Mouse (Mus musculus) limb, embryonic 12.5 days (tissue): Measurements from ENCODE around the gene Pcna. TPM values are rescaled to one million over a fixed set of nuclear protein-coding genes. Genes with fewer than 3 reads are reported as not detected.
"Not testable (repeated sequence)": the region's sequence is repeated elsewhere in the genome, so short reads cannot be mapped to it uniquely, and the experiment has no call there.

Experiments used
- ATAC-seq: fragments of 200-750 bp; cut with Nextera tagmentation; 2 replicates; pipeline ENCODE4 v1.8.0; 2017; ENCODE audit warnings: low read depth, moderate TSS enrichment; ENCODE audit not compliant: insufficient number of reproducible peaks, insufficient read depth, low FRiP score, low TSS enrichment
- H3K27ac ChIP-seq: fragments of 300-500 bp; sonication (generic); 2 replicates; pipeline ENCODE4 v1.5.1; 2016; ENCODE audit warnings: mild to moderate bottlenecking, moderate library complexity
- H3K27me3 ChIP-seq: fragments of 300-500 bp; sonication (generic); 2 replicates; pipeline ENCODE4 v1.6.1; 2016; ENCODE audit warnings: mild to moderate bottlenecking, moderate library complexity
- H3K36me3 ChIP-seq: fragments of 300-500 bp; sonication (generic); 2 replicates; pipeline ENCODE4 v1.6.1; 2016; ENCODE audit warnings: mild to moderate bottlenecking, moderate library complexity
- H3K4me1 ChIP-seq: fragments of 300-500 bp; sonication (generic); replicated peaks from 2 replicates; pipeline ENCODE4 v1.6.1; 2016
- H3K4me2 ChIP-seq: fragments of 300-500 bp; sonication (generic); 2 replicates; pipeline ENCODE4 v1.6.1; 2016; ENCODE audit warnings: mild to moderate bottlenecking, moderate library complexity
- H3K4me3 ChIP-seq: fragments of 300-500 bp; sonication (generic); replicated peaks from 2 replicates; pipeline ENCODE4 v1.5.1; 2016; ENCODE audit warnings: mild to moderate bottlenecking
- H3K9ac ChIP-seq: fragments of 300-500 bp; sonication (generic); replicated peaks from 2 replicates; pipeline ENCODE4 v1.6.1; 2016; ENCODE audit warnings: mild to moderate bottlenecking, moderate library complexity
- H3K9me3 ChIP-seq: fragments of 300-500 bp; sonication (generic); 2 replicates; pipeline ENCODE4 v1.6.1; 2016; ENCODE audit warnings: mild to moderate bottlenecking, moderate library complexity
- WGBS: fragments of 180-500 bp; shearing (Covaris S2); methylation state at CpG from one replicate; pipeline ENCODE4 v1.1.7; 2016; 5-methylcytosine and 5-hydroxymethylcytosine counted together
- polyA plus RNA-seq: library from polyadenylated mRNA; unstranded; fragments of >200 nt; fragmentation: Nextera tagmentation; extraction: Ambion mirVana; gene quantifications from 2 replicates; pipeline ENCODE4 v1.2.1, GENCODE M21; 2016

Pcna gene
- polyA plus RNA-seq, 1 experiment from 2014 or later = 311 TPM

- H3K36me3 ChIP-seq = no peaks in the 10 kb centered on the region
- H3K9me3 ChIP-seq = no peaks in the 10 kb centered on the region
- no peak overlapping the region for H3K4me3 ChIP-seq
- no peaks in the 10 kb centered on the region for H3K27me3 ChIP-seq
- WGBS = 93% methylated on average over 6 of the region's 6 CpGs
- H3K4me2 ChIP-seq = no peak overlapping the region
- H3K4me1 ChIP-seq = no peaks in the 10 kb centered on the region
- ATAC-seq = no peak
- H3K9ac ChIP-seq = no peak overlapping the region
- H3K27ac ChIP-seq = no peak overlapping the region
Observed at GRCm38 (mm10) chr2:132257350-132258068, 4.4 kb upstream of the Pcna start.

GRCm38 (mm10) chr2:132253603-132254002, 489 bp upstream of the Pcna start:
- peak overlapping the region; percentile 87 for H3K27ac ChIP-seq
- peak overlapping the region; percentile 55 for H3K4me2 ChIP-seq

GRCm38 (mm10) chr2:132251911-132252310, 1.2 kb downstream of the Pcna start:
- ATAC-seq = no peak
- H3K4me3 ChIP-seq = peak overlapping the region; percentile 51
- peaks cover 26% of the 10 kb centered on the region for H3K4me1 ChIP-seq
- H3K9me3 ChIP-seq = no peaks in the 10 kb centered on the region
- H3K27me3 ChIP-seq = no peaks in the 10 kb centered on the region
- H3K36me3 ChIP-seq = peaks cover 29% of the 10 kb centered on the region
- WGBS = 11% methylated on average over 8 of the region's 8 CpGs
- H3K27ac ChIP-seq = peak overlapping the region; percentile 87; the same call in 1 of the 2 replicates
- peak overlapping the region; percentile 60 for H3K9ac ChIP-seq
- H3K4me2 ChIP-seq = peak overlapping the region; percentile 55

More at GRCm38 (mm10) chr2:132253603-132254002, 489 bp upstream of the Pcna start:
- Histone ChIP-seq H3K27me3 (no peaks in the 10 kb centered on the region), H3K4me1 (peaks cover 19% of the 10 kb centered on the region), H3K36me3 (peaks cover 25% of the 10 kb centered on the region), H3K9me3 (no peaks in the 10 kb centered on the region), H3K4me3 (peak overlapping the region; percentile 51), H3K9ac (peak overlapping the region; percentile 59)
- no peak for ATAC-seq
- WGBS = 2% methylated on average over 7 of the region's 7 CpGs

- Histone ChIP-seq H3K9me3 (no peaks in the 10 kb centered on the region), H3K27ac (peak within 1 kb of the TSS; percentile 84), H3K4me3 (peak within 1 kb of the TSS; percentile 57), H3K4me2 (peak within 1 kb of the TSS; percentile 74), H3K4me1 (peaks cover 26% of the 10 kb centered on the region), H3K36me3 (peaks cover 54% of the 10 kb centered on the region), H3K27me3 (no peaks in the 10 kb centered on the region), H3K9ac (peak within 1 kb of the TSS; percentile 75)
- ATAC-seq = peak; percentile 89
- WGBS = 5% methylated on average over 50 of the region's 50 CpGs
Observed at GRCm38 (mm10) chr2:132247539-132248313, 5.4 kb downstream of the Pcna start, which contains the start of gene Tmem230. Gene Tmem230, minus strand, starts transcription at chr2:132247807.

GRCm38 (mm10) chr2:132243370-132243769, 9.7 kb downstream of the Pcna start:
- Histone ChIP-seq H3K9ac (no peak overlapping the region), H3K36me3 (peaks cover 38% of the 10 kb centered on the region), H3K4me3 (no peak overlapping the region), H3K9me3 (no peaks in the 10 kb centered on the region), H3K4me2 (no peak overlapping the region), H3K27me3 (no peaks in the 10 kb centered on the region), H3K27ac (no peak overlapping the region), H3K4me1 (peaks cover 7% of the 10 kb centered on the region)
- WGBS = 91% methylated on average over 3 of the region's 3 CpGs
- no peak for ATAC-seq

- not testable (repeated sequence) for H3K9me3 ChIP-seq, H3K4me1 ChIP-seq, H3K4me2 ChIP-seq, H3K27me3 ChIP-seq, H3K27ac ChIP-seq, H3K4me3 ChIP-seq, H3K9ac ChIP-seq, ATAC-seq
- peaks cover 35% of the 10 kb centered on the region for H3K36me3 ChIP-seq
- 38% methylated on average over 9 of the region's 10 CpGs for WGBS
Observed at GRCm38 (mm10) chr2:132240457-132240856, 12.7 kb downstream of the Pcna start.

GRCm38 (mm10) chr2:132239434-132239833, 13.7 kb downstream of the Pcna start:
- not testable (repeated sequence) for H3K4me2 ChIP-seq, H3K9me3 ChIP-seq, H3K4me1 ChIP-seq, H3K4me3 ChIP-seq, H3K9ac ChIP-seq, H3K27ac ChIP-seq, ATAC-seq, H3K27me3 ChIP-seq
- H3K36me3 ChIP-seq = peaks cover 28% of the 10 kb centered on the region
- 90% methylated on average over 3 of the region's 3 CpGs for WGBS

- no peaks in the 10 kb centered on the region for H3K27me3 ChIP-seq
- H3K36me3 ChIP-seq = no peaks in the 10 kb centered on the region
- H3K4me2 ChIP-seq = no peak overlapping the region
- no peak overlapping the region for H3K27ac ChIP-seq
- H3K4me3 ChIP-seq = no peak overlapping the region
- H3K9ac ChIP-seq = no peak overlapping the region
- no peaks in the 10 kb centered on the region for H3K4me1 ChIP-seq
- ATAC-seq = no peak
- 73% methylated on average over 7 of the region's 7 CpGs for WGBS
- no peaks in the 10 kb centered on the region for H3K9me3 ChIP-seq
Observed at GRCm38 (mm10) chr2:132235975-132236374, 17.1 kb downstream of the Pcna start.

- Histone ChIP-seq H3K4me3 (no peak overlapping the region), H3K4me2 (no peak overlapping the region), H3K27ac (no peak overlapping the region), H3K27me3 (no peaks in the 10 kb centered on the region), H3K9me3 (no peaks in the 10 kb centered on the region), H3K9ac (no peak overlapping the region), H3K36me3 (no peaks in the 10 kb centered on the region), H3K4me1 (no peaks in the 10 kb centered on the region)
- 45% methylated on average over 2 of the region's 2 CpGs for WGBS
- no peak for ATAC-seq
Observed at GRCm38 (mm10) chr2:132235291-132235690, 17.8 kb downstream of the Pcna start.

GRCm38 (mm10) chr2:132233985-132234765, 18.9 kb downstream of the Pcna start:
- no peak overlapping the region for H3K27ac ChIP-seq
- WGBS = 67% methylated on average over 16 of the region's 16 CpGs

GRCm38 (mm10) chr2:132232413-132232945, 20.6 kb downstream of the Pcna start:
- Histone ChIP-seq H3K4me1 (no peaks in the 10 kb centered on the region), H3K4me2 (no peak overlapping the region), H3K27ac (no peak overlapping the region), H3K9me3 (no peaks in the 10 kb centered on the region), H3K36me3 (no peaks in the 10 kb centered on the region), H3K4me3 (no peak overlapping the region), H3K27me3 (no peaks in the 10 kb centered on the region), H3K9ac (no peak overlapping the region)
- ATAC-seq = no peak
- WGBS = 87% methylated on average over 3 of the region's 3 CpGs

More at GRCm38 (mm10) chr2:132233985-132234765, 18.9 kb downstream of the Pcna start:
- Histone ChIP-seq H3K4me2 (no peak overlapping the region), H3K36me3 (no peaks in the 10 kb centered on the region), H3K27me3 (no peaks in the 10 kb centered on the region), H3K9me3 (no peaks in the 10 kb centered on the region), H3K9ac (no peak overlapping the region), H3K4me3 (no peak overlapping the region), H3K4me1 (no peaks in the 10 kb centered on the region)
- ATAC-seq = no peak
